Mouse (Mus musculus) small intestine, adult 2 months (tissue): ENCODE results near the gene Klf1.

ENCODE experiments used
- CTCF ChIP-seq: fragments of 200-500 bp; IDR thresholded peaks from 2 replicates; pipeline ENCODE4 v1.5.1; 2012; ENCODE audit warnings: low read depth, mild to moderate bottlenecking, control low read depth, inconsistent platforms, low read length, moderate library complexity, mixed read lengths; ENCODE audit not compliant: insufficient replicate concordance, insufficient read length; ENCODE audit errors: extremely low read depth
- POLR2A ChIP-seq: fragments of 200-500 bp; IDR thresholded peaks from 2 replicates; pipeline ENCODE4 v1.6.1; 2012; ENCODE audit warnings: low read depth, mild to moderate bottlenecking, control low read depth, inconsistent platforms, low read length, moderate library complexity

DNA sequence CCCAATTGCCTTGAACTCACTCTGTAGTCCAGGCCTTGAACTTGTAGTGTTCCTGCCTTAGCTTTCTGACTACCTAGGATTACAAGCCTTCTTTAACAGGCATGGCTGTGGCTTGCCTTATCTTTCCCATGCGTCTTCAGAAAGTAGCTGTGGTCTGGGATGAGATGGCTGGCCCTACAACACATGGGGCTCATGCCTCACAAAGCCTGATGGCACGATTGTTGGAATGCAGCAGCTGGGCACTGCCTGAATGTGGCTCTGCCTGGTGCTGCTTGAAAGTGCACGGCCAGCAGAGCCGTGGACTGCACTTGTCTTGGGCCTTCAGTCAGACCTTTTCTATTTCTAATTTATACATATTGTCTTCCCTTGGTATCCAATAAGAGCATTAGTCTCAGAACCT is 17.0 kb upstream of the Klf1 start:
- TF ChIP-seq POLR2A, result no peak
- TF ChIP-seq CTCF, result no peak
